17 mouse cellular contexts compared by ENCODE assay signal in genomic region chr14:25412811-25413210, GRCm38 (mm10).
"Had no signal": no experiment of that assay in that cellular context is flagged by ENCODE, and none has a peak within 500 bp of the region (broad histone marks: within the 10 kb centered on the region; RNA-seq: fewer than 3 reads in every experiment).

No protein-coding gene starts in this region.

- H3K27me3 ChIP-seq: midbrain, embryonic 12.5 days; neural tube, embryonic 13.5 days had no signal

- ATAC-seq: midbrain, embryonic 16.5 days had no signal

- H3K4me2 ChIP-seq: lung, embryonic 14.5 days; midbrain, embryonic 12.5 days; neural tube, embryonic 13.5 days; neural tube, embryonic 15.5 days had no signal

- H3K27ac ChIP-seq: midbrain, embryonic 10.5 days; midbrain, embryonic 12.5 days; neural tube, embryonic 13.5 days; neural tube, embryonic 15.5 days had no signal

- DNase-seq: lung, embryonic 14.5 days; lung, postnatal 10 days; midbrain, embryonic 14.5 days; retina, postnatal 1 day; right cerebral cortex, adult 18-20 months; right cerebral cortex, postnatal 25 days; right cerebral cortex, postnatal 4 days; spleen, adult 18-20 months; thymus, adult 18-20 months; thymus, postnatal 14 days; thymus, postnatal 36 days had no signal

- H3K4me1 ChIP-seq: neural tube, embryonic 13.5 days; neural tube, embryonic 15.5 days had no signal

- H3K9me3 ChIP-seq: midbrain, embryonic 10.5 days; midbrain, embryonic 12.5 days; neural tube, embryonic 13.5 days; neural tube, embryonic 15.5 days had no signal

- H3K36me3 ChIP-seq: midbrain, embryonic 10.5 days; midbrain, embryonic 12.5 days; neural tube, embryonic 13.5 days; neural tube, embryonic 15.5 days had no signal

- H3K9ac ChIP-seq: lung, embryonic 14.5 days; midbrain, embryonic 12.5 days; neural tube, embryonic 13.5 days; neural tube, embryonic 15.5 days had no signal

- H3K4me3 ChIP-seq: midbrain, embryonic 10.5 days; midbrain, embryonic 12.5 days; myocyte; neural tube, embryonic 13.5 days; neural tube, embryonic 15.5 days had no signal
